Mouse (Mus musculus) ES-Bruce4 (cell line): ENCODE results near the gene Taf9. TPM values are rescaled to one million over a fixed set of nuclear protein-coding genes. Genes with fewer than 3 reads are reported as not detected.

Source experiments
- H3K27ac ChIP-seq: 2 replicates; pipeline ENCODE4 v1.5.1; 2012; ENCODE audit warnings: low read length, inconsistent platforms; ENCODE audit not compliant: insufficient read depth
- H3K27me3 ChIP-seq: 2 replicates; pipeline ENCODE4 v1.6.1; 2012; ENCODE audit warnings: mild to moderate bottlenecking, low read length, inconsistent platforms; ENCODE audit not compliant: control insufficient read depth, poor library complexity, insufficient read depth, severe bottlenecking
- H3K36me3 ChIP-seq: 2 replicates; pipeline ENCODE4 v1.6.1; 2012; ENCODE audit warnings: inconsistent platforms, mild to moderate bottlenecking, low read length, moderate library complexity; ENCODE audit not compliant: control insufficient read depth, poor library complexity, insufficient read depth, severe bottlenecking
- H3K4me1 ChIP-seq: one replicate; pipeline ENCODE4 v1.8.1; 2011; ENCODE audit warnings: low read length; ENCODE audit not compliant: control insufficient read depth, insufficient read depth
- H3K4me3 ChIP-seq: 2 replicates; pipeline ENCODE4 v1.5.1; 2011; ENCODE audit warnings: low read depth, mild to moderate bottlenecking, low read length
- H3K9ac ChIP-seq: 2 replicates; pipeline ENCODE4 v1.6.1; 2012; ENCODE audit warnings: low read depth, mild to moderate bottlenecking, inconsistent platforms; ENCODE audit not compliant: poor library complexity, severe bottlenecking
- H3K9me3 ChIP-seq: replicated peaks from 2 replicates; pipeline ENCODE4 v1.6.1; 2012; ENCODE audit warnings: mild to moderate bottlenecking, low read length, inconsistent platforms; ENCODE audit not compliant: control insufficient read depth, poor library complexity, insufficient read depth, severe bottlenecking
- CTCF ChIP-seq: IDR thresholded peaks from one replicate; pipeline ENCODE4 v1.8.1; 2011; ENCODE audit warnings: low read depth, low read length
- EP300 ChIP-seq: IDR thresholded peaks from 2 replicates; pipeline ENCODE4 v1.6.1; 2011; ENCODE audit warnings: low read depth, low read length; ENCODE audit not compliant: insufficient read depth
- POLR2A ChIP-seq: IDR thresholded peaks from one replicate; pipeline ENCODE4 v1.8.1; 2011; ENCODE audit warnings: low read length; ENCODE audit not compliant: insufficient read depth
- polyA plus RNA-seq: library from polyadenylated mRNA; stranded (reverse); fragments of >200 nt; gene quantifications from 2 replicates; pipeline ENCODE4 v1.2.4, GENCODE M21; 2011; ENCODE audit warnings: low read depth; ENCODE audit not compliant: missing spikeins, insufficient read depth, insufficient read length

Gene Taf9
- polyA plus RNA-seq, 1 experiment, result 13.2 TPM

DNA sequence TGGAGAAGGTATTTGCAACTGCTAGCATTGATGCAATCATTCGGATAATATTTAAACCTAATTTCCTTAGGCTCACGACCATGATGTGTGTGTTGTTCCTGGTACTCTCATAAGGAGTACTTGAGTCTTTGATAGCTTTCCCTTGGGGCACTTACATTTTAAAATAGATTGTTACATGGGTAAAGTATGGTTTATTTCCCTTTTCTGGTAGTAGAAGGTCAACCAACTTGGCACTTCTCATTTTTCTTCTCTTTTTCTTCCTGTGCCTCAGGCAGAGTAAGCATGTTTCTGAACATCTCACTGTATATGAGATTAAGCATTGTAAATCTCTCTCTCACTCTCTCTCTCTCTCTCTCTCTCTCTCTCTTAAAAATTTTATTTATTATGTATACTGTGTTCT, 31.5 kb downstream of the Taf9 start:
- H3K9me3 ChIP-seq, result no peaks in the 10 kb centered on the region

DNA sequence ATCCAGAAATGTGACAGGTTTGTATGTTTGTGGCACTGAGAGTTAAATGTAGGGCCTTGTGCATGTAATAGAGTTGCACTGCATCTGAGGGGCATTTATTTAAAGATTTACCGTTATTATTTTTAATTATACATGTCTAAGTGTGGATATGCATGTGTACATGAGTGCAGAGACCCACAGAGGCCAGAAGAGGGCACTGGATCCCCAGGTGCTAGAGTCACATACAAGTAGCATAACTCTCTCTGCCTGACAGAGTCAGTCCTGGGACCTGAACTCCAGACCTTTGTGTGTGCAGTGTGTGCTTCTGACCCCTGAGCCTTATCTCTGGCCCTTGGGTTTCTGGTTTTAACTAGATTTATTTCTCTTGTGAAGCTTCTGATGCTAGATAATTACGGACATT, 33.0 kb downstream of the Taf9 start:
- no peak overlapping the region for H3K9ac ChIP-seq
- TF ChIP-seq EP300, result no peak
- TF ChIP-seq CTCF, result peak; percentile 69
- no peak for TF ChIP-seq POLR2A

More for the DNA sequence above, 31.5 kb downstream of the Taf9 start:
- Histone ChIP-seq H3K9ac (no peak overlapping the region), H3K4me3 (no peak overlapping the region), H3K27me3 (no peaks in the 10 kb centered on the region), H3K4me1 (no peaks in the 10 kb centered on the region), H3K27ac (no peak overlapping the region), H3K36me3 (no peaks in the 10 kb centered on the region)
- TF ChIP-seq CTCF (no peak), EP300 (no peak), POLR2A (no peak)

DNA sequence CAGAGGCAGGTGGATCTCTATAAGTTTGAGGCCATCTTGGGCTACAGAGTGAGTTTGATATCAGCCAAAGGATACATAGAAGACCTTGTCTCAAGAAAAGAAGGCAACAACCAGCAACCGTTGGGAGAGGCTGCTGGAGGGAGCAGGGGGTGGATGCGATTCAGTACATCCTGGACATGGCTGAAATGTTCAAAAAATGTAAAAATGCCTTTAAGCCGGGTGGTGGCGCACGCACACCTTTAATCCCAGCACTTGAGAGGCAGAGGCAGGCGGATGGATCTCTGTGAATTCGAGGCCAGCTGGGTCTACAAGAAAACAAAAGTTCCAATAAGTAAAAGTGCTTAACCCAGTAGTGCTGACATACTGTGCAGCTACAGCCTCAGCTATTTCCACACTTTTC, 36.1 kb downstream of the Taf9 start:
- TF ChIP-seq POLR2A, result no peak
- TF ChIP-seq EP300, result no peak
- peak; percentile 57 for TF ChIP-seq CTCF

More for the DNA sequence above, 33.0 kb downstream of the Taf9 start:
- Histone ChIP-seq H3K4me1 (no peaks in the 10 kb centered on the region), H3K27ac (no peak overlapping the region), H3K27me3 (no peaks in the 10 kb centered on the region), H3K36me3 (no peaks in the 10 kb centered on the region), H3K9me3 (no peaks in the 10 kb centered on the region), H3K4me3 (no peak overlapping the region)

GRCm38 (mm10) chr13:100697541-100697940, 46.2 kb downstream of the Taf9 start:
- peaks cover 21% of the 10 kb centered on the region for H3K36me3 ChIP-seq
- no peaks in the 10 kb centered on the region for H3K27me3 ChIP-seq
- TF ChIP-seq POLR2A, result no peak
- TF ChIP-seq CTCF, result no peak
- TF ChIP-seq EP300, result no peak
- no peak overlapping the region for H3K9ac ChIP-seq
- no peak overlapping the region for H3K4me3 ChIP-seq
- H3K27ac ChIP-seq, result no peak overlapping the region
- H3K4me1 ChIP-seq, result no peaks in the 10 kb centered on the region
- no peaks in the 10 kb centered on the region for H3K9me3 ChIP-seq

More for the DNA sequence above, 36.1 kb downstream of the Taf9 start:
- H3K36me3 ChIP-seq, result no peaks in the 10 kb centered on the region
- H3K4me1 ChIP-seq, result no peaks in the 10 kb centered on the region
- no peaks in the 10 kb centered on the region for H3K9me3 ChIP-seq
- H3K27me3 ChIP-seq, result no peaks in the 10 kb centered on the region
- H3K9ac ChIP-seq, result no peak overlapping the region
- H3K27ac ChIP-seq, result no peak overlapping the region
- H3K4me3 ChIP-seq, result no peak overlapping the region

DNA sequence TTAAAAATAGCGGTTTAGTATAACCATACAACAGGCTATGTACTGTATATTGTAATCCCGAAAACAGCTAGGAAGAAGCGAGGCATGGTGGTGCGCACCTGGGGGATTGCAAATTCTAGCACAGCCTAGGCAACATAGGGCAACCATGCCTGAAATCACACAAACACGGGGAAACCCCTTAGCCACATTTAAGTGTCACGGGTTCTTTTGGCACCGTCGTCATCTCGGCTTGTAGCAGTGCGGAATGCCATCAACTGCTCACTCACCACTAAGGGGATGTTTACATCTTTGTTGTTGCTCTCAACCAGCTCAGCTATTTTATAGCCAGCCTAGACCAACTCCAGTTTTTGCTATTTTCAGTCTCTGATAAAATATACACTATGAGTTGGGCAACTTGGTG, 47.5 kb downstream of the Taf9 start:
- no peak for TF ChIP-seq CTCF
- TF ChIP-seq EP300, result no peak
- no peak for TF ChIP-seq POLR2A
- H3K36me3 ChIP-seq, result peaks cover 32% of the 10 kb centered on the region
- H3K4me3 ChIP-seq, result no peak overlapping the region
- H3K4me1 ChIP-seq, result no peaks in the 10 kb centered on the region
- H3K27ac ChIP-seq, result no peak overlapping the region
- no peaks in the 10 kb centered on the region for H3K27me3 ChIP-seq
- H3K9ac ChIP-seq, result no peak overlapping the region
- H3K9me3 ChIP-seq, result no peaks in the 10 kb centered on the region

DNA sequence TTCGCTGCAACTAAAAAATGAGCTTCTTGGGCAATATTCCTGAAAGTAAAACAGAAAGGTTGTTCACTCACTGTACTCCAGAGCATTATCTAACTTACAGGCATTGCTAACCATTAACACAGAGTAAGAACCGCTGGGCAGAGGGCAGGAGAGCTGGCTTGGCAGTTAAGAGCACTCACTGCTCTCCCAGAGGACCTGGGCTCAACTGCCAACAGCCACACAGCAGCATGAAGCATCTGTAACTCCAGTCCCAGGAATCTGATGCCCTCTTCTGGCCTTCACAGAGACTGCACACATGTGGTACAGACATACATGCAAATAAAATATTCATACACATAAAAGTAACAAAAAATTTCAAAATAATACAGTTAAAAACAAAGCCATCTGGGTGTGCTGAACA, 52.1 kb downstream of the Taf9 start:
- Histone ChIP-seq H3K9me3 (no peaks in the 10 kb centered on the region), H3K27ac (no peak overlapping the region), H3K4me3 (no peak overlapping the region), H3K4me1 (no peaks in the 10 kb centered on the region), H3K27me3 (no peaks in the 10 kb centered on the region), H3K9ac (no peak overlapping the region), H3K36me3 (peaks cover 52% of the 10 kb centered on the region)
- TF ChIP-seq POLR2A (no peak), CTCF (peak; percentile 37)

Other genes with a start within 250 kb of the Taf9 start
- gene Naip1, start 198.7 kb upstream of the Taf9 start, polyA plus RNA-seq, result not detected in 2 replicates
- gene Gtf2h2, start 159.0 kb upstream of the Taf9 start, polyA plus RNA-seq, result 107 and 118 TPM in 2 replicates
- 14.6 and 15.8 TPM in 2 replicates for gene Ocln, start 98.9 kb upstream of the Taf9 start, polyA plus RNA-seq
- gene Marveld2, start 34.6 kb upstream of the Taf9 start, polyA plus RNA-seq, result 14.2 and 17.2 TPM in 2 replicates
- gene Ak6, start 600 bp upstream of the Taf9 start, polyA plus RNA-seq, result 200 and 203 TPM in 2 replicates
- gene Rad17, start 528 bp upstream of the Taf9 start, polyA plus RNA-seq, result 39.7 TPM in 2 replicates
- 3.6 and 3.8 TPM in 2 replicates for gene Ccdc125, start 18.1 kb downstream of the Taf9 start, polyA plus RNA-seq
- 93.2 and 102 TPM in 2 replicates for gene Cdk7, start 79.4 kb downstream of the Taf9 start, polyA plus RNA-seq
- 108 and 110 TPM in 2 replicates for gene Mrps36, start 93.1 kb downstream of the Taf9 start, polyA plus RNA-seq
- gene Cenph, start 124.3 kb downstream of the Taf9 start, polyA plus RNA-seq, result 52.4 and 58.8 TPM in 2 replicates
- 632 and 669 TPM in 2 replicates for gene Ccnb1, start 135.0 kb downstream of the Taf9 start, polyA plus RNA-seq
- 52.6 and 54.5 TPM in 2 replicates for gene Slc30a5, start 181.8 kb downstream of the Taf9 start, polyA plus RNA-seq